Mouse (Mus musculus) lung, embryonic 16.5 days (tissue): ENCODE data around the gene Gm3435. TPM values are rescaled to one million over a fixed set of nuclear protein-coding genes. Genes with fewer than 3 reads are reported as not detected.
A peak's percentile ranks its signal among the peaks of the same experiment; 100 is the strongest.
"Not testable (repeated sequence)": the region's sequence is repeated elsewhere in the genome, so short reads cannot be mapped to it uniquely, and the experiment has no call there.

ENCODE experiments used
- ATAC-seq: fragments of 200-750 bp; cut with Nextera tagmentation; 2 replicates; pipeline ENCODE4 v1.8.0; 2017; ENCODE audit warnings: low read depth, mild to moderate bottlenecking, moderate library complexity
- H3K27ac ChIP-seq: fragments of 300-500 bp; sonication (generic); 2 replicates; pipeline ENCODE4 v1.5.1; 2014; ENCODE audit warnings: mild to moderate bottlenecking, control low read depth, low read length
- H3K27me3 ChIP-seq: fragments of 300-500 bp; sonication (generic); 2 replicates; pipeline ENCODE4 v1.6.1; 2014; ENCODE audit warnings: low read depth, low read length, mixed read lengths; ENCODE audit not compliant: control insufficient read depth, insufficient read depth
- H3K36me3 ChIP-seq: fragments of 300-500 bp; sonication (generic); 2 replicates; pipeline ENCODE4 v1.6.1; 2014; ENCODE audit warnings: low read length; ENCODE audit not compliant: control insufficient read depth, insufficient read depth
- H3K4me1 ChIP-seq: fragments of 300-500 bp; sonication (generic); replicated peaks from 2 replicates; pipeline ENCODE4 v1.6.1; 2014; ENCODE audit warnings: low read length, mixed read lengths; ENCODE audit not compliant: control insufficient read depth, insufficient read depth
- H3K4me2 ChIP-seq: fragments of 300-500 bp; sonication (generic); 2 replicates; pipeline ENCODE4 v1.6.1; 2014; ENCODE audit warnings: low read depth, low read length, control low read depth
- H3K4me3 ChIP-seq: fragments of 300-500 bp; sonication (generic); 2 replicates; pipeline ENCODE4 v1.5.1; 2014; ENCODE audit warnings: mild to moderate bottlenecking, low read length, control low read depth
- H3K9ac ChIP-seq: fragments of 300-500 bp; sonication (generic); 2 replicates; pipeline ENCODE4 v1.6.1; 2014; ENCODE audit warnings: low read length, control low read depth
- H3K9me3 ChIP-seq: fragments of 300-500 bp; sonication (generic); 2 replicates; pipeline ENCODE4 v1.6.1; 2016; ENCODE audit warnings: low read length; ENCODE audit not compliant: control insufficient read depth
- WGBS: fragments of 180-500 bp; shearing (Covaris S2); extraction: QIAGEN DNeasy Blood & Tissue Kit; methylation state at CpG from one replicate; pipeline ENCODE4 v1.1.7; 2014; 5-methylcytosine and 5-hydroxymethylcytosine counted together
- polyA plus RNA-seq: library from polyadenylated mRNA; unstranded; fragments of >200 nt; fragmentation: Nextera tagmentation; extraction: Ambion mirVana; gene quantifications from 2 replicates; pipeline ENCODE4 v1.2.1, GENCODE M21; 2015

Gene Gm3435
- 8.4 and 9.7 TPM in 2 replicates for polyA plus RNA-seq

DNA sequence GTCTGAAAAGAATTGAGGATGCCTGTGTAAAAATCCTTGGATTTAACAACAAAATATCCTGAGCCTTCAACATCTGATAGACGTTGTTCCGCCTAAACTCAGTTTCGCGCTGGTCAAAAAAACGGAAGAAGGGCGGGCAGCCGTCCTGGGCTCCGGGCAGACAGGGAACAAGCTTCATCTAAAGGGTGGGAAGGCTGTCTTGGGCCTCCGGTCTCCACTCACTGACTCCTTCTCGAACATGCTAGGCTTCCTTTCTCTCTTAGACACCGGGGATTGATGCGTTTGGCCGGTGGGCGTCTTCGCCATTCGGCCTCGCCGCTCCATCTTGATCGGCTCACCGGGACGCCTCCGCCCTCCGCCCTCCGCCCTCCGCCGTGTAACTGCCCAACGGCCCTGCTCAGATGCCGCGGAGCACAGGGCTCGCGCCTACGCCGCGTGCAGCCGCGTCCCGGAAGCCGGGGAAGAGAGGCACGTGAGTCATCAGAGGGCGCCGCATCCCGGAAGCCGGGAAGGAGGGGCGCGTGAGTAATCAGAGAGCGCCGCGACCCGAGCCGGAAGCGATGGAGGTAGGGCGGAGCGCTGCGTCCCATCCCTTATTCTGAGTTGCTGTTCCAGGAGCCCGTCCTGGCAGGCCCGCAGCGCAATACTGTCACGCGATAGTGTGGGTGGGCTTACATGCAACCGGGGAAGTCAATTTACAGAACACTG, at the start of gene Gm3435:
Gm3435 (plus strand) TSS at position 471 of the 708 bp plus-strand sequence.
- no CpG with 5 or more reads among the region's 60 CpGs for WGBS
- H3K9ac ChIP-seq, H3K4me1 ChIP-seq, H3K9me3 ChIP-seq, H3K4me3 ChIP-seq, H3K27ac ChIP-seq, H3K27me3 ChIP-seq, H3K36me3 ChIP-seq, H3K4me2 ChIP-seq: not testable (repeated sequence)
- peak; percentile 99 for ATAC-seq

- H3K4me2 ChIP-seq = peak overlapping the region; percentile 81
- H3K4me3 ChIP-seq = peak overlapping the region; percentile 65
- H3K27me3 ChIP-seq = no peaks in the 10 kb centered on the region
- no peaks in the 10 kb centered on the region for H3K9me3 ChIP-seq
- peak overlapping the region; percentile 74 for H3K9ac ChIP-seq
- ATAC-seq = peak; percentile 14
- 0 out of 2 replicates have a peak, but pooled peaks cover 2% of the 10 kb centered on the region for H3K36me3 ChIP-seq
- 0% methylated on average over 19 of the region's 23 CpGs for WGBS
- H3K4me1 ChIP-seq = peaks cover 6% of the 10 kb centered on the region
- 0 out of 2 replicates have a peak overlapping the region, but pooled peaks have one; percentile 67 for H3K27ac ChIP-seq
Measured at GRCm38 (mm10) chr17:14960520-14960919, 49.5 kb upstream of the Gm3435 start.

DNA sequence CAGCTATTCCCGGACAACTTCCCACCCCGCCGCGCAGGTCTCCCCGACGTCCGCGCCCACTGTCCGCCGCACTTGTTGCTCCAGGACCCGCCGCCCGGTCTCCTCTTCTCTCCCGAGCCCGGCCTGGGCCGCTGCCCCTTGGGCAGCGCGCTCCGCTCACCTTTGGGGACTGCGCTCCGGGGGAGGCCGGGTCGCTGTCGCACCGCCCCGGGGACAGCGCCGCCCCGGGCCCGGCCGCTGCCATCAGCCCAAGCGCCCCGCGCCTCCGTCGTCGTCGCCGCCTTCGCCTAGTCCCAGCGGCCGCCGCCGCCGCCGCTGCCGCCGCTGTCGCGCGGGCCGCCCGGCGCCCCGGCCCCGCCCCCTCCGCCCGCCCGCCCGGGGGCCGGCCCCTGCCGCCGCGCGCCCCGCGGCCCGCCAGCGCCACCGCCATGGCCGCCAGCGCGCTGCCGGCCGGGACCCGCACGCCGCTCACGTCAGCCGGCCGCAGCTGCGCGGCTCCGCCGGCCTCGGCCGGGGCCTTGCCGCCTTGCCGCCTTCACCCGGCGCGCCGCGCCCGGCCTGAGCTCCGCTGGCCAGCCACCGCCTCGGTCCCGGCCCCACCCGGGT, 48.9 kb upstream of the Gm3435 start, which contains the start of gene Phf10:
Phf10 (minus strand) TSS at position 323 of the 606 bp plus-strand sequence.
- H3K9me3 ChIP-seq, H3K36me3 ChIP-seq, H3K4me1 ChIP-seq, H3K27me3 ChIP-seq: not testable (repeated sequence)
- peak within 1 kb of the TSS; percentile 65 for H3K4me3 ChIP-seq
- under 1% methylated on average over 33 of the region's 100 CpGs for WGBS
- peak; percentile 87 for ATAC-seq
- peak within 1 kb of the TSS; percentile 81 for H3K4me2 ChIP-seq
- H3K27ac ChIP-seq = peak within 1 kb of the TSS; percentile 67; the same call in 1 of the 2 replicates
- H3K9ac ChIP-seq = peak within 1 kb of the TSS; percentile 74

DNA sequence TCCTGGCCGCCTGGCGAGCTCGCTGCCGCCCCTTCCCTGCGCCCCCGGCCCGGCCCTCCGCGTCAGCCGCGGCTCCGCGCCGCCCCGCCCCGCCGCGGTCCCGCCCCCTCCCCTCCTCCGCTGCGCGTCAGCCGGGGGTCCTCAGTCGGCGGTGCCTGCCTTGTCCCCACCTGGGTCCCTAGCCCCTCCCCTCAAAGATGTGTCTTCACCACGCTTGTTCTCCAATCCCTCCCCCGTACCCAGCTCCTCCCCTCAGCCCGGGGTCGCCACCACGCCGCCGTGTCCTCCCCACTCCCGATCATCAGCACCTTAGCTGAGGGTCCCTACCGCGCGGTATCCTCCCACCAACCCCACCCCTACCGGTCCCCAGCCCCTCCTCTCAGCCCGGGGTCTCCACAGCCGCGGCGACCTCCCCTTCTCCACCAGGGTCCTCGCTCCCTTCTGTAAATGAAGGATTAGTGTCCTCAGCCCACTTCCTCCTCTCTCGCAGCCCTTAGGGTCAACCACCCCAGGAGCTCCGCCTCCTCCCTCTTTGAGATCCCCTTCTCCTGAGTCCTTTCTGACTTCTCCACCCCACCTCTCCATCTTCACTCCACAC, 48.3 kb upstream of the Gm3435 start:
- ATAC-seq = peak; percentile 87
- no CpG with 5 or more reads among the region's 44 CpGs for WGBS
- not testable (repeated sequence) for H3K4me3 ChIP-seq, H3K27me3 ChIP-seq, H3K4me2 ChIP-seq, H3K9me3 ChIP-seq, H3K9ac ChIP-seq, H3K4me1 ChIP-seq, H3K36me3 ChIP-seq, H3K27ac ChIP-seq

DNA sequence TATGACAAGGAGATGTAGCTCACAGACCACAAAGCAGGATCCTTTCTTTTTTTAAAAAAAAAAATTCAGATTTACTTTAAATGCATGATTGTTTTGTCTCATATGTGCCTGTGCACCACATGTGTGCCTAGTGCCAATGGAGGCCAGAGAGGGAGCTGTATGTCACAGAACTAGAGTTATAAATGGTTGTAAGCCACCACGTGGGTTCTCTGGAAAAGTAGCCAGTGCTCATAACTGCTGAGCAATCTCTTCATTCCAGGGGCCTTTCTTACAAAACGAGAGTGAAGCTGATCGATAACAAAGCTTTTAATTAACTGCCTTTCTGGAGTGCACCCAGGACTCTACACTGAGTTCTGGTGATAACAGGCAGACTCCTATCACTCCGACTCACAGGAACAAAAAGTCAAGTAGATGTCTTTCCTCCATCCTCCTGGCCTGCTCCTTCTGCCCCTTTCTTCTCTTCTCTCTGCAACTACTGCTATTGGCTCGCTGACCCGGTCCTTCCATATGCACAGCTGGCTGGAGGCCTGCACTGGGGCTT, 41.5 kb upstream of the Gm3435 start:
- not testable (repeated sequence) for H3K27me3 ChIP-seq, ATAC-seq, H3K27ac ChIP-seq, H3K36me3 ChIP-seq, H3K9me3 ChIP-seq, H3K4me3 ChIP-seq, H3K9ac ChIP-seq, H3K4me1 ChIP-seq, H3K4me2 ChIP-seq
- no CpG with 5 or more reads among the region's 6 CpGs for WGBS

DNA sequence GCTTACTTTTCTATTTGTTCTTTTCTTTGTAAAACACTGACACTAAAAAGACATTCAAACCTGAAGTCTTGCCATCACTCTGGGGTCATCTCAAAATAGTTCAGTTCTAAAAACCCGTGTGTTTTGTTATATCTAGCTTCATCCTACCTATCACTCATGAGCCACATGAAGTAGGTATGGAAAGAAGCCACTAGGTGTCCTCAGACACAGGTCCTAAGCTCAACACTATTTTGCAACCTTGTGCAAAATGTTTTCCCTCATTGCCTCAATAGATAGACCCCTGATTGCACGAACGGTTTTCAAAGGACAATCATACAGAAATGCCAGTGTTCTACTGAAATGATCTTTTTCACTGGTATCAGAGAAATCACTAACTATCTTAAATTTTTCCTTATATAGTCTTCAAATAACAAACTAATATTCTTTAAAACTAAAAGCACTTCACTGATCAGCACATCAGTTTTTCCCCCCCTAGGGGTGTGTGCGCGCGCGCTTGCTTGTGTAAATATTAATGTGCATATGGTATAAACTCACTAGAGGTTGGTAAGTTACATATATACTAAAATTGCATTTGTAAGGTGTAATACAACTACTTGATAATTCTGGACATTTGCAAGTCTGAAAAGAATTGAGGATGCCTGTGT, 32.1 kb upstream of the Gm3435 start:
- WGBS = 0% methylated on average over 4 of the region's 7 CpGs
- not testable (repeated sequence) for ATAC-seq, H3K9ac ChIP-seq, H3K4me2 ChIP-seq, H3K4me1 ChIP-seq, H3K36me3 ChIP-seq, H3K4me3 ChIP-seq, H3K9me3 ChIP-seq, H3K27ac ChIP-seq, H3K27me3 ChIP-seq

DNA sequence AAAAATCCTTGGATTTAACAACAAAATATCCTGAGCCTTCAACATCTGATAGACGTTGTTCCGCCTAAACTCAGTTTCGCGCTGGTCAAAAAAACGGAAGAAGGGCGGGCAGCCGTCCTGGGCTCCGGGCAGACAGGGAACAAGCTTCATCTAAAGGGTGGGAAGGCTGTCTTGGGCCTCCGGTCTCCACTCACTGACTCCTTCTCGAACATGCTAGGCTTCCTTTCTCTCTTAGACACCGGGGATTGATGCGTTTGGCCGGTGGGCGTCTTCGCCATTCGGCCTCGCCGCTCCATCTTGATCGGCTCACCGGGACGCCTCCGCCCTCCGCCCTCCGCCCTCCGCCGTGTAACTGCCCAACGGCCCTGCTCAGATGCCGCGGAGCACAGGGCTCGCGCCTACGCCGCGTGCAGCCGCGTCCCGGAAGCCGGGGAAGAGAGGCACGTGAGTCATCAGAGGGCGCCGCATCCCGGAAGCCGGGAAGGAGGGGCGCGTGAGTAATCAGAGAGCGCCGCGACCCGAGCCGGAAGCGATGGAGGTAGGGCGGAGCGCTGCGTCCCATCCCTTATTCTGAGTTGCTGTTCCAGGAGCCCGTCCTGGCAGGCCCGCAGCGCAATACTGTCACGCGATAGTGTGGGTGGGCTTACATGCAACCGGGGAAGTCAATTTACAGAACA, 31.5 kb upstream of the Gm3435 start, which contains the start of the genes 9030025P20Rik and Gm3417:
9030025P20Rik (plus strand) TSS at position 107 of the 677 bp plus-strand sequence.
Gm3417 (minus strand) TSS at position 429 of the 677 bp plus-strand sequence.
- H3K4me1 ChIP-seq, H3K4me2 ChIP-seq, H3K27me3 ChIP-seq, H3K9me3 ChIP-seq, H3K4me3 ChIP-seq, H3K27ac ChIP-seq, H3K36me3 ChIP-seq, H3K9ac ChIP-seq: not testable (repeated sequence)
- peak; percentile 99 for ATAC-seq
- WGBS = no CpG with 5 or more reads among the region's 60 CpGs

DNA sequence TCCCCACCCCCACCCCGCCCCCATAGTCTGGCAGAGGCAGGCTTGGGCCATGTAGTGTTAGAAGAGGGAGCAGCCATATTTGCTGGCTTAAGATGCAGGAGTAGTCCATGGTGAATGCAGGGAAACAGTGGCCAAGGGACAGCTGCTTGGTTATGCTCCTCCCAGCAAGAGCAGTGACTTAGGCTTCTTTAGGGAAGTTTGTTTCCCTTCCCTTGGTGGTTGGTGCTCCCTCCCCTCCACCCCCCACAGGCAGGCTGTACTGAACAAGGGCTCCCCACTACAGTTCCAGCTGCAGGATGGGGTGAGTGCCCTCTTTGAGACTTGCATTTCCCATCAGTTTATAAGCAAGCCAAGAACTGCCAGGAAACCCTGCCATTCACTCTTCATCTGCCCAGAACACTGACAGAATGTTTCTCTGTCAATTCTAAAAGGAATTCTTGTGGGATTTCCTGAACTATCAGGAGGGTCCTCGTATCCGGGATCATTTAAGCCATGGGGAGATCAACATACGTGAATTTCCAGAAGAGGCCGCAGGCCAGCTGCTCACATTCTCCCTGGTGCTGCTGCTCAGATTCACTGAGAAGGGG, 19.8 kb upstream of the Gm3435 start:
- not testable (repeated sequence) for H3K4me3 ChIP-seq, H3K27ac ChIP-seq, H3K27me3 ChIP-seq, H3K4me2 ChIP-seq, H3K9ac ChIP-seq, H3K9me3 ChIP-seq, H3K36me3 ChIP-seq, H3K4me1 ChIP-seq, ATAC-seq
- WGBS = 91% methylated on average over 4 of the region's 5 CpGs
